Mouse (Mus musculus) myocyte (in vitro differentiated cells): Measurements from ENCODE around the gene Copz1.

Source experiments
- E2F4 ChIP-seq: IDR thresholded peaks from one replicate; pipeline ENCODE4 v1.6.1; 2011; ENCODE audit warnings: mild to moderate bottlenecking, control low read depth, moderate library complexity; ENCODE audit not compliant: insufficient read depth
- MAX ChIP-seq: IDR thresholded peaks from one replicate; pipeline ENCODE4 v1.6.1; 2011; ENCODE audit warnings: low read depth, mild to moderate bottlenecking, control low read depth
- MYOD1 ChIP-seq, 3 experiments: IDR thresholded peaks; one replicate each; pipeline ENCODE4 v1.6.1; 2011; ENCODE audit warnings: control low read depth in 2 of 3, low read depth in 2 of 3, mild to moderate bottlenecking in 2 of 3, moderate library complexity in 1 of 3; ENCODE audit not compliant: insufficient read length in 2 of 3, control insufficient read depth in 1 of 3
- MYOG ChIP-seq, 3 experiments: IDR thresholded peaks; one replicate each; pipeline ENCODE4 v1.6.1; 2011; ENCODE audit warnings: control low read depth in 2 of 3, low read depth in 2 of 3, mild to moderate bottlenecking in 2 of 3; ENCODE audit not compliant: insufficient read length in 2 of 3, control insufficient read depth in 1 of 3, insufficient read depth in 1 of 3
- POLR2A ChIP-seq: IDR thresholded peaks from one replicate; pipeline ENCODE4 v1.6.1; 2011; ENCODE audit warnings: low read depth, mild to moderate bottlenecking, control low read depth, moderate library complexity; ENCODE audit not compliant: insufficient read length
- POLR2AphosphoS2 ChIP-seq: IDR thresholded peaks from one replicate; pipeline ENCODE4 v1.6.1; 2011; ENCODE audit warnings: low read depth, control low read depth; ENCODE audit not compliant: insufficient read length
- REST ChIP-seq: IDR thresholded peaks from one replicate; pipeline ENCODE4 v1.6.1; 2011; ENCODE audit warnings: mild to moderate bottlenecking, control low read depth, moderate library complexity; ENCODE audit not compliant: insufficient read depth, insufficient read length
- SRF ChIP-seq: IDR thresholded peaks from one replicate; pipeline ENCODE4 v1.6.1; 2011; ENCODE audit warnings: low read depth; ENCODE audit not compliant: control insufficient read depth, insufficient read length
- TCF12 ChIP-seq: IDR thresholded peaks from one replicate; pipeline ENCODE4 v1.6.1; 2011; ENCODE audit warnings: mild to moderate bottlenecking, control low read depth; ENCODE audit not compliant: poor library complexity, insufficient read depth, severe bottlenecking
- TCF3 ChIP-seq: IDR thresholded peaks from one replicate; pipeline ENCODE4 v1.6.1; 2011; ENCODE audit warnings: low read depth, control low read depth; ENCODE audit not compliant: insufficient read length
- USF1 ChIP-seq: IDR thresholded peaks from one replicate; pipeline ENCODE4 v1.6.1; 2011; ENCODE audit warnings: low read depth, mild to moderate bottlenecking, control low read depth, moderate library complexity

- TF ChIP-seq POLR2A, result no peak
- TF ChIP-seq MYOG (IDR thresholded peaks at IDR 0.05; ENCODE audit: control insufficient read depth in 1 of 3, insufficient read depth in 1 of 3, insufficient read length in 2 of 3, low read depth in 2 of 3), result no peak
- no peak for TF ChIP-seq POLR2AphosphoS2
- no peak for TF ChIP-seq SRF
- no peak for TF ChIP-seq MAX
- TF ChIP-seq USF1, result no peak
- TF ChIP-seq TCF12, result no peak
- TF ChIP-seq MYOD1 (IDR thresholded peaks at IDR 0.05; ENCODE audit: control insufficient read depth in 1 of 3, insufficient read length in 2 of 3, low read depth in 2 of 3), result no peak
- no peak for TF ChIP-seq E2F4
- TF ChIP-seq REST, result no peak
- TF ChIP-seq TCF3, result no peak
These were observed 17.3 kb upstream of the Copz1 start for GRCm38 (mm10) chr15:103255169-103255568.
